10 mouse cellular contexts compared by ENCODE assay signal in the genomic region with DNA sequence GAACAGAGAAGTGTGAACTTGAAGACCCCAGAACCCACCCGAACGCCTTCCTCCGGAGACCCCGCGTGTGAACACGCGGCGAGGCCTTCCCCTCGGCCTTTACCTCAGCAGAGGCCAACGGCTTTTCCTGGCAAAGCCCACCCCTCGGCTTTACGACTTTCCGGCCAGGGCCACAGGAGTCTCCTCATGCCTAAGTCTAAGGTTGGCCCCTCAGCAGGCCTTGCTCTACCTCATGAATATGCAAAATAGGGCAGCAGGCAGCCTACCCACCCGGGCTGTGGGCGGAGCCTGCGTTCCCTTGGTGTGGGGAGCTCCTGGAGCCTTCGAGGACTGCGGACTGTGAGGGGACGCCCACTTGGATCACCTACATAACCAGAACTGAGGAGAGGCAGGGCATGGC. TPM values are rescaled to one million over a fixed set of nuclear protein-coding genes. Genes with fewer than 3 reads are reported as not detected.
DNase-seq lines count a peak whose midpoint lies in the region; ATAC-seq lines count a peak whose summit lies in the region.
"Had no signal": no experiment of that assay in that cellular context is flagged by ENCODE, and none has a peak within 500 bp of the region (broad histone marks: within the 10 kb centered on the region; RNA-seq: fewer than 3 reads in every experiment).

Gene Hormad2 (minus strand): TSS at position 128 of the 400 bp plus-strand sequence.

- no peak within 1 kb of the TSS for H3K4me2 ChIP-seq in embryonic facial prominence, embryonic 12.5 days (replicated peaks)
- no peak within 1 kb of the TSS for H3K4me2 ChIP-seq in lung, embryonic 16.5 days (ENCODE audit: low read depth, low read length)
- H3K4me2 ChIP-seq: embryonic facial prominence, embryonic 15.5 days had no signal

- peak within 1 kb of the TSS; percentile 52 for H3K4me3 ChIP-seq in erythroblast, embryonic 14.5 days (replicated peaks)
- H3K4me3 ChIP-seq in embryonic facial prominence, embryonic 12.5 days, result no peak within 1 kb of the TSS
- H3K4me3 ChIP-seq in lung, embryonic 16.5 days (ENCODE audit: low read length), result no peak within 1 kb of the TSS
- H3K4me3 ChIP-seq: embryonic facial prominence, embryonic 15.5 days had no signal

- no peak for ATAC-seq in erythroblast, adult 5-6 weeks (replicated peaks; ENCODE audit: low FRiP score, poor library complexity, severe bottlenecking)
- peak; percentile 52; the same call in 1 of the 2 replicates for ATAC-seq in embryonic facial prominence, embryonic 12.5 days (ENCODE audit: insufficient number of reproducible peaks, insufficient read depth, low FRiP score, low TSS enrichment)
- 0 out of 2 replicates have a peak, but pooled peaks have one; percentile 38 for ATAC-seq in lung, embryonic 16.5 days (ENCODE audit: low read depth)
- ATAC-seq: midbrain, embryonic 16.5 days had no signal

- WGBS in embryonic facial prominence, embryonic 12.5 days, result 54% methylated on average over 19 of the region's 19 CpGs
- 52% methylated on average over 19 of the region's 19 CpGs for WGBS in lung, embryonic 16.5 days

- H3K27ac ChIP-seq in embryonic facial prominence, embryonic 12.5 days, result no peak within 1 kb of the TSS
- no peak within 1 kb of the TSS for H3K27ac ChIP-seq in lung, embryonic 16.5 days (ENCODE audit: low read length)
- H3K27ac ChIP-seq: embryonic facial prominence, embryonic 15.5 days had no signal

- H3K36me3 ChIP-seq in erythroblast, embryonic 14.5 days (ENCODE audit: control insufficient read depth), result no peaks in the 10 kb centered on the region
- H3K36me3 ChIP-seq in embryonic facial prominence, embryonic 12.5 days, result no peaks in the 10 kb centered on the region
- H3K36me3 ChIP-seq in lung, embryonic 16.5 days (ENCODE audit: control insufficient read depth, insufficient read depth, low read length), result no peaks in the 10 kb centered on the region
- H3K36me3 ChIP-seq: embryonic facial prominence, embryonic 15.5 days had no signal

- peak; percentile 28 to 33 for DNase-seq in B cell, adult 2 months
- no peak for DNase-seq in adipocyte (ENCODE audit: low spot score)
- no peak for DNase-seq in layer of hippocampus, postnatal 14 days (ENCODE audit: low spot score in 2 of 2)
- DNase-seq in frontal cortex, postnatal 25 days (ENCODE audit: low spot score in 2 of 2), result no peak

- H3K9me3 ChIP-seq in erythroblast, embryonic 14.5 days (ENCODE audit: control insufficient read depth, low read length), result no peaks in the 10 kb centered on the region
- H3K9me3 ChIP-seq in embryonic facial prominence, embryonic 12.5 days, result no peaks in the 10 kb centered on the region
- H3K9me3 ChIP-seq in lung, embryonic 16.5 days (ENCODE audit: control insufficient read depth, low read length), result no peaks in the 10 kb centered on the region
- H3K9me3 ChIP-seq: embryonic facial prominence, embryonic 15.5 days had no signal

- peaks cover 7% of the 10 kb centered on the region for H3K4me1 ChIP-seq in erythroblast, embryonic 14.5 days (ENCODE audit: control insufficient read depth)
- 0 out of 2 replicates have a peak, but pooled peaks cover 3% of the 10 kb centered on the region for H3K4me1 ChIP-seq in embryonic facial prominence, embryonic 12.5 days
- H3K4me1 ChIP-seq in lung, embryonic 16.5 days (replicated peaks; ENCODE audit: control insufficient read depth, insufficient read depth, low read length), result no peaks in the 10 kb centered on the region
- H3K4me1 ChIP-seq: embryonic facial prominence, embryonic 15.5 days had no signal

- H3K27me3 ChIP-seq in erythroblast, embryonic 14.5 days (ENCODE audit: control insufficient read depth), result no peaks in the 10 kb centered on the region
- no peaks in the 10 kb centered on the region for H3K27me3 ChIP-seq in embryonic facial prominence, embryonic 12.5 days
- no peaks in the 10 kb centered on the region for H3K27me3 ChIP-seq in lung, embryonic 16.5 days (ENCODE audit: control insufficient read depth, insufficient read depth, low read depth, low read length)
- H3K27me3 ChIP-seq: embryonic facial prominence, embryonic 15.5 days had no signal

- H3K9ac ChIP-seq in embryonic facial prominence, embryonic 12.5 days, result no peak within 1 kb of the TSS
- H3K9ac ChIP-seq in lung, embryonic 16.5 days (ENCODE audit: low read length), result no peak within 1 kb of the TSS
- H3K9ac ChIP-seq: embryonic facial prominence, embryonic 15.5 days had no signal

RNA-seq across cellular contexts. Expression of gene Hormad2, which starts in this region (rescaled TPM):
- polyA plus RNA-seq in erythroblast, embryonic 14.5 days (2012), result not detected in 2 replicates
- total RNA-seq in erythroblast, adult 5-6 weeks (2015; ENCODE audit: low replicate concordance), result not detected in 2 replicates
- not detected in 2 replicates for total RNA-seq in erythroblast, adult 5-6 weeks (2017; ENCODE audit: low replicate concordance)
- polyA plus RNA-seq in embryonic facial prominence, embryonic 12.5 days (2016; fragmentation: Nextera tagmentation; extraction: Ambion mirVana), result 0.10 and 0.66 TPM in 2 replicates
- polyA plus RNA-seq in lung, embryonic 16.5 days (2015; fragmentation: Nextera tagmentation; extraction: Ambion mirVana), result 0.28 and 0.35 TPM in 2 replicates
- not detected for total RNA-seq in layer of hippocampus, postnatal 14 days (2021)

Comparison
In these comparisons a context has a peak if more than half of its experiments do, and no peak if none do; other contexts are left out.
1. Peak in ATAC-seq in embryonic facial prominence, embryonic 12.5 days; RNA of the gene not detected or under 1 TPM.
2. Peak in ATAC-seq in lung, embryonic 16.5 days; RNA of the gene not detected or under 1 TPM.
3. DNase-seq: peak in B cell, adult 2 months (2 of 2); none in adipocyte (single experiment), layer of hippocampus, postnatal 14 days (0 of 2) and frontal cortex, postnatal 25 days (0 of 2).